In genomic region chr6:94222253-94222652, GRCm38 (mm10) we compare ENCODE assay signal across 28 mouse cellular contexts.
A peak's percentile ranks its signal among the peaks of the same experiment; 100 is the strongest.
DNase-seq lines count a peak whose midpoint lies in the region; ATAC-seq and TF ChIP-seq lines count a peak whose summit lies in the region.
"Had no signal": no experiment of that assay in that cellular context is flagged by ENCODE, and none has a peak within 500 bp of the region (broad histone marks: within the 10 kb centered on the region; RNA-seq: fewer than 3 reads in every experiment).

No protein-coding gene starts in this region.

- no peak for DNase-seq in embryonic facial prominence, embryonic 10.5 days (ENCODE audit: low spot score)
- no peak for DNase-seq in heart, adult 9 months (ENCODE audit: low spot score in 2 of 2)
- DNase-seq: adrenal gland, adult 8-10 months; adrenal gland, postnatal 14 days; adrenal gland, postnatal 36 days; B cell, adult 2 months; cerebellum, adult 11 months; cerebellum, adult 18-20 months; cerebellum, adult 8-10 months; cerebellum, adult 9-11 months; cerebellum, postnatal 14 days; cerebellum, postnatal 36 days; embryo, embryonic 11 days had no signal

- no peak overlapping the region for H3K9ac ChIP-seq in embryonic facial prominence, embryonic 12.5 days
- H3K9ac ChIP-seq in heart, embryonic 13.5 days = peak overlapping the region; percentile 11; the same call in 1 of the 2 replicates
- H3K9ac ChIP-seq: embryonic facial prominence, embryonic 13.5 days; embryonic facial prominence, embryonic 15.5 days; forebrain, embryonic 12.5 days had no signal

- no peak for TF ChIP-seq CTCF in bone marrow macrophage, adult 2 months (IDR thresholded peaks at IDR 0.05; ENCODE audit: low read depth, low read length)

- no peak overlapping the region for H3K4me2 ChIP-seq in embryonic facial prominence, embryonic 12.5 days (replicated peaks)
- 0 out of 2 replicates have a peak overlapping the region, but pooled peaks have one; percentile 5 for H3K4me2 ChIP-seq in heart, embryonic 13.5 days
- H3K4me2 ChIP-seq: embryonic facial prominence, embryonic 13.5 days; embryonic facial prominence, embryonic 15.5 days; forebrain, embryonic 12.5 days had no signal

- H3K27ac ChIP-seq in embryonic facial prominence, embryonic 12.5 days = no peak overlapping the region
- no peak overlapping the region for H3K27ac ChIP-seq in embryonic facial prominence, embryonic 10.5 days (replicated peaks)
- H3K27ac ChIP-seq in heart, embryonic 13.5 days (replicated peaks) = no peak overlapping the region
- H3K27ac ChIP-seq in bone marrow macrophage, adult 2 months (ENCODE audit: insufficient read depth, low read depth, low read length) = peak overlapping the region; percentile 66
- H3K27ac ChIP-seq: embryonic facial prominence, embryonic 13.5 days; embryonic facial prominence, embryonic 15.5 days; forebrain, embryonic 10.5 days; forebrain, embryonic 12.5 days had no signal

- ATAC-seq in embryonic facial prominence, embryonic 12.5 days (ENCODE audit: insufficient number of reproducible peaks, insufficient read depth, low FRiP score, low TSS enrichment) = 0 out of 2 replicates have a peak, but pooled peaks have one; percentile 60
- no peak for ATAC-seq in heart, embryonic 13.5 days (ENCODE audit: extremely low read depth, insufficient number of reproducible peaks, low FRiP score, low TSS enrichment)
- ATAC-seq: activated CD4-positive, CD25-positive, alpha-beta regulatory T cell, adult 4 months; CD4-positive, CD25-positive, alpha-beta regulatory T cell, adult 4 months; forebrain, embryonic 14.5 days; forebrain, embryonic 16.5 days; Patski had no signal

- no peak for TF ChIP-seq POLR2A in bone marrow macrophage, adult 2 months (IDR thresholded peaks at IDR 0.05; ENCODE audit: borderline replicate concordance, low read depth, low read length)

- H3K4me1 ChIP-seq in embryonic facial prominence, embryonic 12.5 days = peaks cover 27% of the 10 kb centered on the region
- peaks cover 67% of the 10 kb centered on the region for H3K4me1 ChIP-seq in embryonic facial prominence, embryonic 10.5 days
- H3K4me1 ChIP-seq in heart, embryonic 13.5 days = peaks cover 94% of the 10 kb centered on the region
- peaks cover 5% of the 10 kb centered on the region for H3K4me1 ChIP-seq in bone marrow macrophage, adult 2 months (ENCODE audit: control insufficient read depth, insufficient read depth, low read length)

- no peak overlapping the region for H3K4me3 ChIP-seq in embryonic facial prominence, embryonic 12.5 days
- no peak overlapping the region for H3K4me3 ChIP-seq in embryonic facial prominence, embryonic 10.5 days
- H3K4me3 ChIP-seq in heart, embryonic 13.5 days = no peak overlapping the region
- peak overlapping the region; percentile 10; the same call in 1 of the 2 replicates for H3K4me3 ChIP-seq in bone marrow macrophage, adult 2 months (ENCODE audit: insufficient read depth, low read length)
- H3K4me3 ChIP-seq: embryonic facial prominence, embryonic 13.5 days; embryonic facial prominence, embryonic 15.5 days; erythroblast, embryonic 14.5 days; forebrain, embryonic 10.5 days; forebrain, embryonic 12.5 days had no signal

- no peaks in the 10 kb centered on the region for H3K36me3 ChIP-seq in embryonic facial prominence, embryonic 12.5 days
- H3K36me3 ChIP-seq in embryonic facial prominence, embryonic 10.5 days (replicated peaks) = no peaks in the 10 kb centered on the region
- no peaks in the 10 kb centered on the region for H3K36me3 ChIP-seq in heart, embryonic 13.5 days
- H3K36me3 ChIP-seq: embryonic facial prominence, embryonic 13.5 days; embryonic facial prominence, embryonic 15.5 days; forebrain, embryonic 10.5 days; forebrain, embryonic 12.5 days; G1E had no signal

- WGBS in embryonic facial prominence, embryonic 12.5 days = 51% methylated on average over 7 of the region's 7 CpGs
- WGBS in embryonic facial prominence, embryonic 10.5 days = 59% methylated on average over 7 of the region's 7 CpGs
- 33% methylated on average over 7 of the region's 7 CpGs for WGBS in heart, embryonic 13.5 days

- no peaks in the 10 kb centered on the region for H3K9me3 ChIP-seq in embryonic facial prominence, embryonic 12.5 days
- H3K9me3 ChIP-seq in embryonic facial prominence, embryonic 10.5 days = no peaks in the 10 kb centered on the region
- H3K9me3 ChIP-seq in heart, embryonic 13.5 days = no peaks in the 10 kb centered on the region
- H3K9me3 ChIP-seq: embryonic facial prominence, embryonic 13.5 days; embryonic facial prominence, embryonic 15.5 days; forebrain, embryonic 10.5 days; forebrain, embryonic 12.5 days had no signal

- no peaks in the 10 kb centered on the region for H3K27me3 ChIP-seq in embryonic facial prominence, embryonic 12.5 days
- H3K27me3 ChIP-seq in embryonic facial prominence, embryonic 10.5 days (replicated peaks; ENCODE audit: low read depth, poor library complexity, severe bottlenecking) = no peaks in the 10 kb centered on the region
- no peaks in the 10 kb centered on the region for H3K27me3 ChIP-seq in heart, embryonic 13.5 days (replicated peaks)
- H3K27me3 ChIP-seq: CH12.LX; embryonic facial prominence, embryonic 13.5 days; embryonic facial prominence, embryonic 15.5 days; forebrain, embryonic 12.5 days; Patski had no signal
